Mouse (Mus musculus): ENCODE data around the gene Vmn2r27.

The Vmn2r27 gene

DNA sequence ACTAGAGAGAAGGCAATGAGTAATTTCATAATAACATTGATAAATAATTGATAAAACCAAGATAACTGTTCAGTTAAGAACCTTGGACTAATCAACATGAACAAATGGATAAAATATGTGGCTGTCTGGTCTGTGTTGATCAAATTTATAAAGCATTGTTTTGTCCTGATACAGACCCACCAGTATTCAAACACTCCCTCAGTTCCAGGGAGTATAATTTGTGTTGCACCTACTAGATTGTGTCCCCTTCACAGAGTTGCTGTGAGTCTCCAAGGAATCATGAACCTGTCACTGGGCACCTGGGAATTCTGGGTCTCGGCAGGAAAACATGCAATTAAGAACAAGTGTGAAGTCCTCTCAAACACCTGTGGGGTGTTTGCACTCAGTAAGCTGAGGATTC is at the start of gene Vmn2r27:
Gene Vmn2r27 (minus strand): TSS at position 101 of the 400 bp plus-strand sequence.
- DNase-seq (ENCODE audit: low spot score) = no peak

DNA sequence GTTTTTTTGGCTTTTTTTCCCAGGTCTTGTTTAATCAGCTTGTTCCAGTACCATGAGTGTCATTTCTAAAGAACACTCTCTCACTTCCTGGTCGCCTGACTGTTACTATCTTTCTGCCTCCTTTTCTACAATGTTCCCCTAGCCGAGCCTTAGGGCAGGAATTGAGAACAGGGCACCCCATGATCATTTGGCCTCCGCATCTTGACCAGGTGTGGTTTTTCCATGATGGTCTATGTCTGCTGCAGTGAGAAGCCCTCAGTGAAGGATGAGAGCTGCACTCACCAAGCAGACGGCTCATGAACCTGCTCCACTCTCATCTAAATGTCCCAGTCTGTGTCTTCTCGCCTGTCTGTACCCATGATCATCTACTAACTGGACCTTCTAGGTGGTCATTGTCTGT is 46.6 kb upstream of the Vmn2r27 start:
- DNase-seq (ENCODE audit: low spot score) = no peak

DNA sequence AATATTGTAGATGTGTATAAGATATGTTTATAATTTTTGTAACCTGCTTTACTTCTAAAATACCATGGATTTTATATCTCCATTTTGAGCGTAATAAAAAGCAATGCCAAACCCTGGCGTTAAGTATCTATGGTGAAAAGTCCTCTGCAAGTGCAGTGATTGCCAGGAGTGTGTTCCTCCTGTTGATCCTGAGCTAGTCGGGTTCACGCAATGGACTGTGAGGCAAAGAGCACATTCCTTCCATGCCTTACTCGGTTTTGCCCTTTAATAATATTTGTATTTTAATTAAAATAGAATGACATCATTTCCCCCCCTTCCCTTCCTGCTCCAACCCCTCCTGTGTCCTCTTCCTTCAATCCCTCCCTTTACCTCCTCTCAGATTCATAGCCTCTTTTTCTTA is 46.0 kb upstream of the Vmn2r27 start:
- DNase-seq (ENCODE audit: low spot score) = no peak

DNA sequence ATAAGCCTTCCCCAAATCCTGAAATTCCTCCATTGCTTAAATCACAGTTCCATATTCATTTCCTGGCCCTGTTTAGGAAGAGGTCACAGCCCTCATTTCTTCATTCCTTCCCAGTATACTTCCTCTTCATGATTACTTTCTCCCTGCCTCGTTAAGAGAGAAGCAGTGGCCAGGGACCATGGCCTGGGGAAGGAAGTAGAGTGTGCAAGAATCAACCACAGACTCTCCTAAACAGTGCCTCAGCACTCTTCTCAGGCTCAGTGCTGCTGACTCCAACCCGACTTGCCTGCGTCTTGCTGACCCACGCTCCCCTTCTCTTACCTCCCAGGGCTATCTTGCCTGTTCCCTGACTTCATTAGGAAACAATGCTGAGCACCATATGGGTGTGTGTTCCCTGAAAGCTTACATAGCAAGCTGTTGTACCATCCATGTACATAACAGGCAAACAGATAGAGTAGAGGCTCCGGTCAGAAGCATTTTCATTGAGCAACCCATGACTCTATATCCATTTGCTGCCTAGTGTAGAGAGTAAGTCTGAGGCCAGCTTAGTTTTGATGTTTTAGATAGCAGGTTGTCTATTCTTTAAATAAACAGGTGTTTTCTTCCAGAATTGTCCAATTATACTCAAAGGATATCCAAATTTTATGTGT is 41.7 kb upstream of the Vmn2r27 start:
- no peak for DNase-seq (ENCODE audit: low spot score)

DNA sequence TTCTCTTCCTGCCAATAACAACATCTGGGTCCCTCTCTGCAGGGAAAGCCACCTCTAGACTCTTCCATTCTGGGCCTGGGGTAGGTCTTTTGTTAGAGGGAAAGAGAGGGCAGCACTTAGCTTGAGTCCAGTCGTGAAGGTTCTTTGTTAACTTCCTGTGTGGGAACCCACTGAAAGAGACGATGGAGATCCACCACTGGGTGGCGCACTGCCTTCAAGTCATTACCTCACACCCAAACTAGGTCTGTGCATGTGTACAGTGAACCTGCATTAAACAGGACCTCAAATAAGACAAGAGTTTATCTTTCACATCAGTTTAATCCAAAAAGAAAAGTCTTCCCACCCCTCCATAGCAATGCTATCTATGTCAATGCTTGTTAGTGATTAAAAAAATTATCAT is 31.0 kb upstream of the Vmn2r27 start:
- peak; percentile 88 for DNase-seq (ENCODE audit: low spot score)

DNA sequence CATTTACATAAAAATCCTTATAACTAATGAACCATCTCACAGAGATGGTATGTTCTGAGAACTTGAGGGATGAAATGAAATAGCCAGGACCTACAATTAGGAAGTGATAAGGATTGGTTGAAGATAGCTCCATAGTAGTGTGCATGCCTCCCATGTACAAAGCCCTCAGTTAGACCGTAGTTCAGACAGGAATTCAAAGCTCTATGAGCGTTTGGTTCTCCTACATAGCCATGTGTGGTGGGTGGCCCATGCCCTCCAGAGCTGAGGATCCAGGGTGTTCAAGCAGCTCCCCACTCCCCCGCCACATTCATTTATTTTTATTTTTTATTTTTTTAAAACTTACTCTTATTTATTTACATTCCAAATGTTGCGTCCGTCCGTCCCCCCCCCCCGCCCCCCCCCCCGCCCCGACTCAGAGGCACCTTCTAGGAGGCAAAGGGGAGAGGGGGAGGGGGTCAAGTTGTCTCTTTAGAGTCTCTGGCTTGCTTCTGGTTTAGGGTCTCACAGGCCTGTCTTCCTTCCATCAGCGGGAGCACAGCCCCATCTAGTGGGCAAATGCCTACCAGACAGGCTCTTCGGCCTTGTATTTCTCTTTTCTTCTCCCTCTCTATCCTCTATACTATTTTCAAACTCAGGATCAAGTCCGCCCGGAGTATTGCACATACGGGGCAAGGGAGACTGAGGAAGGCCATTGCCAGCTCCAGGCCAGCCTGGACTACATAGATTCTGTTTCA is 28.7 kb upstream of the Vmn2r27 start:
- peak; percentile 79 for DNase-seq (ENCODE audit: low spot score)

DNA sequence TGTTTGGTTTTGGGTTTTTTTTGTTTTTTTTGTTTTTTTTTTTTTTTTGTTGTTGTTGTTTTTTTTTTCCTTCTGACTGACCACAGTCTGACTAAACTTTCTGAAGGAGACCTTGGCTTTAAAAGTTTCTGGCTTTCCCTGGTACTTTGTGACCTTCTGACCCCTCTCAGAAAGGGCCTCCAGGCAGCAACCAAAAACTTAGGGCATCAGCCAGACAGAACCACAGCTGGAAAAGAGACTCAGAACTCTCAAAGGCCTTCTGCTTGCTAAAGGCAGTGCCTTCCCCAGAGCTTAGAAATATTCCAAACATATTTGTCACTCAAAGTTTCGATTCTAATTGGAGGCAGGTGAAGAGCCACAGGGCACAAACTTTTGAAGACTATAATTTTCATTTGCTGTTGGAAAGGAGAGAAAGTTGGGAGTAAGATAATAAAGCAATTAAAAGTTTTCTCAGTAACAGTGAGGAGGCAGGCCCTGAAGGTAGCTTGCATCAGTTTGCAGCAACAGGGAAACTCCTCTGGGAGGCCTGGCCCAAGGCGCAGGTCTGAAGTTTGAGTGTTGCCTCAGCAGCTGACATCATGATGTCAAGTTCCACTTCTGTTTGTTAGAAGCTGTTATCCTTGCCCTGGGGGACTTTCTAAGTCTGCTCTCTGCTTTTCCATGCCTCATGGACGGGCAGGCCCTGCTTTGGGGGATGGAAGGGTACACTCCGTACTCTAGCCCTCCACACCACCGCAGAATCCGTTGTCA is 24.2 kb upstream of the Vmn2r27 start:
- no peak for DNase-seq (ENCODE audit: low spot score)

DNA sequence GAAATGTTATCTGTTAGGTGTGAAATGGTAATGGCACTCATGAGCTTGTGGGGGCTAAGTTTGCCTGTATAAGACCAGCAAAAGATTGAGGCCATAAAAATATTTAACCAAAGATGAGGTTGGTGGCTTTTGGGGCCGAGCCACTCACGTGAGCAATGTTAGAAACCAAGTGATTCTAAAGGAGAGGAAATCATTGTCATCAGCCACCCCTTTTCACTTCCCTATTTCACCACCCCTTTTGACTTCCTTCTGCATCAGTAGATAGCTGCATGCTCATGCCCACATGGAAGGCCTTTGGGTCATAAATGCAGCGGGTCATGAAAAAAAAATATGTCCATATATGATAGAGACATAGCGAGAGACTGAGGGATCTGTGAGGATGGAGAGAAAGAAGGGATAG is 29.5 kb downstream of the Vmn2r27 start:
- no peak for DNase-seq (ENCODE audit: low spot score)

DNA sequence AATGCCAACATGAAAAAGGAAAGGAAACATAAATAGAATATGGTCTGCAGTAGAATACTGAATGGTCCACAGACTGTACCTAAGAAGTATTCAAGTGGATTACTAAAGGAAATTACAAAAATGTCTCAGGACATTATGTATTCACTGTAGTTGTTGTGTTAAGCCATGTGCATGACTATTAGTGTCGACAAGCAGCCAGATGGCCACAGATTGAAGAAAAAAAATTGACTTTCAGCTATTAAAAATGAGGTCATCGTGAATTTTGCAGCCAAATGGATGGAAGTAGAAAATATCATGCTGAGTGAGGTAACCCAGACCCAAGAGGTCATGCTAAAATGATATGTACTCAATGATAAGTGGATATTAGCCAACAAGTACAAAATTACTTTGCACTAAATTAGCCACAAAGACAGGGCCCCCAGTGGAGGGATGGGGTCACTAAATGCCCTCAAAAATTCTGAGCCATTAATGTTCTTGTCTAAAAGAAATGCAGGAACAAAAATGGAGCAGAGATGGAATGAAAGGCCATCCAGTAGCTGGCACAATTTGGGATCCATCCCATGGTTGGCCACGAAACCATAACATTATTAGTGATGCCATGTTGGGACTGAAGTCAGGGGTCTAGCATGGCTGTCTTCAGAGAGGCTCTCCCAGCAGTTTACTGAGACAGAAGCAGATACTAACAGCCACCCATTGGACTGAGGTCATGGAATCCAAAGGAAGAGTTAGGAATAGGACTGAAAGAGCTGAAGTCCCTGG is 63.0 kb downstream of the Vmn2r27 start:
- DNase-seq (ENCODE audit: low spot score) = no peak

DNA sequence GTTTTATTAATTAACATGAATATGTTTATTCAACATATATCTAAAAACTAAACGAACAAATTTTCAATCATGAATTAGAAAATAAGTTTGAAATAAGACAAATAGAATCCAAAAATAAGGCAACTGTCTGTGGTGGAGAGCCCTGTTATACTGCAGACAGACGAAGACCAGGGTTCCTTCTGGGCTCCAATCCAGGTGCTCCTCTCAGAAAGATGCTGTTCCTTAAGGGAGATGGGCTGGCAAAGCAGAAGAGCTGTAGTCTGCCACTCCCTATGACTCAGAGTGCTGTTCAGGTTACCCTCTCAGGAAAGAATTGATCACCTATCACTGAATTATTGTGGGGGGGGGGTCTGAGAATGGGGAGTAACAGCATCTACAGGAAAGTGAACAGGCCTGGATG is 65.1 kb downstream of the Vmn2r27 start:
- DNase-seq (ENCODE audit: low spot score) = no peak

DNA sequence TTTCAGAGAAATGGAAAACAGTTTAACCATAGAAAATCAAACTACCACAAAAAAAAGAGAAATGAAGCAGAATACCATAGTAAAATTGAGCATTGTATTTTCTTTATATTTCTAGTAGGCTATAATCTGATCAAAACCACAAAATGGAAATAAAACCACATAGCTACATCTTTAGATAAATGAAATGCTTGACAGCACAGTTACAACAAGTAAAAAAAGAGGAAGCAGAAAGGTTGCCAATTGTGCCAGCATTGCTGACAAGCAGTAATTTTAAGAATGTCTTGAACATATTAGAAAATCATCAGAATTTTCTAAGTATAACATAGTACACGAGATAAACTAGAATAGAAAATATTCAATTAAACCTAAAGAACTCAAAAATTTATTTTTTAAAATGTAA is 81.8 kb downstream of the Vmn2r27 start:
- DNase-seq (ENCODE audit: low spot score) = no peak
